Mouse (Mus musculus) stomach, embryonic 14.5 days (tissue): ENCODE measurements at regions not wholly inside any gene's neighbourhood (a gene's known extent, or its start where the extent isn't known, plus 50 kb on each side); places are given as distances from the start of the nearest gene placed in this dataset.

ENCODE experiments used
- ATAC-seq: fragments of 200-750 bp; cut with Nextera tagmentation; 2 replicates; pipeline ENCODE4 v1.8.0; 2017; ENCODE audit warnings: low read depth, moderate TSS enrichment; ENCODE audit not compliant: insufficient number of reproducible peaks, insufficient read depth, low FRiP score
- H3K27ac ChIP-seq: fragments of 300-500 bp; sonication (generic); 2 replicates; pipeline ENCODE4 v1.5.1; 2014; ENCODE audit warnings: mild to moderate bottlenecking, low read length, moderate library complexity, mixed read lengths
- H3K27me3 ChIP-seq: fragments of 300-500 bp; sonication (generic); 2 replicates; pipeline ENCODE4 v1.6.1; 2014; ENCODE audit warnings: low read length, control low read depth, mixed read lengths; ENCODE audit not compliant: control insufficient read depth, insufficient read depth
- H3K36me3 ChIP-seq: fragments of 300-500 bp; sonication (generic); 2 replicates; pipeline ENCODE4 v1.6.1; 2014; ENCODE audit warnings: mild to moderate bottlenecking, control low read depth, low read length, moderate library complexity, mixed read lengths; ENCODE audit not compliant: control insufficient read depth, insufficient read depth
- H3K4me1 ChIP-seq: fragments of 300-500 bp; sonication (generic); 2 replicates; pipeline ENCODE4 v1.6.1; 2014; ENCODE audit warnings: low read length, control low read depth, mixed read lengths; ENCODE audit not compliant: control insufficient read depth, insufficient read depth
- H3K4me2 ChIP-seq: fragments of 300-500 bp; sonication (generic); replicated peaks from 2 replicates; pipeline ENCODE4 v1.6.1; 2014; ENCODE audit warnings: low read depth, low read length, control low read depth
- H3K4me3 ChIP-seq: fragments of 300-500 bp; sonication (generic); 2 replicates; pipeline ENCODE4 v1.5.1; 2014; ENCODE audit warnings: low read depth, low read length, control low read depth
- H3K9ac ChIP-seq: fragments of 300-500 bp; sonication (generic); replicated peaks from 2 replicates; pipeline ENCODE4 v1.6.1; 2014; ENCODE audit warnings: low read depth, mild to moderate bottlenecking, control low read depth, low read length, moderate library complexity, mixed read lengths
- H3K9me3 ChIP-seq: fragments of 300-500 bp; sonication (generic); 2 replicates; pipeline ENCODE4 v1.6.1; 2016; ENCODE audit warnings: low read depth, low read length, control low read depth; ENCODE audit not compliant: control insufficient read depth
- WGBS: fragments of 180-500 bp; shearing (Covaris S2); extraction: QIAGEN DNeasy Blood & Tissue Kit; methylation state at CpG from one replicate; pipeline ENCODE4 v1.1.7; 2014; 5-methylcytosine and 5-hydroxymethylcytosine counted together

- Histone ChIP-seq H3K4me1 (no peaks in the 10 kb centered on the region), H3K4me2 (no peak overlapping the region), H3K36me3 (no peaks in the 10 kb centered on the region), H3K9ac (no peak overlapping the region), H3K9me3 (no peaks in the 10 kb centered on the region), H3K4me3 (no peak overlapping the region), H3K27me3 (no peaks in the 10 kb centered on the region), H3K27ac (no peak overlapping the region)
- no peak for ATAC-seq
- WGBS: 34% methylated on average over 10 of the region's 10 CpGs
Observed at GRCm38 (mm10) chr1:35697834-35698500, 370.2 kb upstream of the Hs6st1 start.

DNA sequence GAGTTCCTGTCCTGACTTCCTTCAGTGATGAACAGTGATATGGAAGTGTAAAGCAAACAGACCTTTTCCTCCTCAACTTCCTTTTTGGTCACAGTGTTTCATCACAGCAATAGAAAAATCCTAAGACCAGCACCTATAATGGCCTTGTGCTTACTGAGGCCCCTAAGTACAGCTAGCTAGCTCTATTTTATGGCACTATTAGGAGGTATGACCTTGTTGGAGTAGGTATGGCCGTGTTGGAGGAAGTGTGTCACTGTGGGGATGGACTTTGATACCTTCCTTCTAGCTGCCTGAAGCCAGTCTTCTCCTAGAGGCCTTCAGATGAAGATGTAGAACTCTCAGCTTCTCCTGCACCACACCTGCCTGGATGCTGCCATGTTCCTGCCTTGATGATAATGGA, 365.6 kb upstream of the Hs6st1 start:
- Histone ChIP-seq H3K27ac (no peak overlapping the region), H3K27me3 (no peaks in the 10 kb centered on the region), H3K36me3 (no peaks in the 10 kb centered on the region), H3K4me1 (no peaks in the 10 kb centered on the region), H3K9me3 (no peaks in the 10 kb centered on the region), H3K4me3 (no peak overlapping the region), H3K9ac (no peak overlapping the region), H3K4me2 (no peak overlapping the region)
- ATAC-seq: no peak
- 58% methylated on average over 1 of the region's 1 CpGs for WGBS

GRCm38 (mm10) chr1:35706336-35706735, 361.9 kb upstream of the Hs6st1 start:
- Histone ChIP-seq H3K9me3 (no peaks in the 10 kb centered on the region), H3K27ac (no peak overlapping the region), H3K4me3 (no peak overlapping the region), H3K4me1 (no peaks in the 10 kb centered on the region), H3K4me2 (no peak overlapping the region), H3K36me3 (no peaks in the 10 kb centered on the region), H3K27me3 (no peaks in the 10 kb centered on the region), H3K9ac (no peak overlapping the region)
- no peak for ATAC-seq
- 74% methylated on average over 6 of the region's 6 CpGs for WGBS

DNA sequence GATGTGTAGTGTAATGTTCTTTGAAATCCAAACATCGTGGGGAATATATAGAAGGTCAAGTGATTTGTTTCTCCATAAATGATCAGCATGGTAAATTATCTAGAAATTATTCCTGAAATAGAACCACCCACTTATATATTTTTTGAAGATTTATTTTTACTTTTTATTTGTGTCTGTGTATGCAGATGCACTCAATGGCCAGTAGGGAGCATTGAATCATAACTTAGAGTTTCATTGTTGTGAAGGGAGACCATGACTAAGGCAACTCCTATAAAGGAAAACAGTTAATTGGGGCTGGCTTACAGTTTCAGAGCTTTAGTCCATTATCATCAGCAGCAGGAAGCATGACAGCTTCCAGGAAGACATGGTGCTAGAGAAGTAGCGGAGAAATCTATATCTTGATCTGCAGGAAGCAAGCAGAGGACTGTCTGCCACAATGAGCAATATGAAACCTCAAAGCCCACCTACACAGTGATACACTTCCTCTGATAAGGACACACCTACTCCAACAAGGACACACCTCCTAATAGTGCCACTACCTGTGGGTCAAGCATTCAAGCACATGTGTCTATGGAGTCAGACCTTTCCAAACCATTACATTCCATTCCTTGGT, 359.9 kb upstream of the Hs6st1 start:
- Histone ChIP-seq H3K4me1 (no peaks in the 10 kb centered on the region), H3K36me3 (no peaks in the 10 kb centered on the region), H3K27me3 (no peaks in the 10 kb centered on the region), H3K9ac (no peak overlapping the region), H3K4me2 (no peak overlapping the region), H3K9me3 (no peaks in the 10 kb centered on the region), H3K27ac (no peak overlapping the region), H3K4me3 (no peak overlapping the region)
- ATAC-seq: no peak
- 86% methylated on average over 2 of the region's 2 CpGs for WGBS

- ATAC-seq: no peak
- Histone ChIP-seq H3K27me3 (no peaks in the 10 kb centered on the region), H3K9me3 (no peaks in the 10 kb centered on the region), H3K36me3 (no peaks in the 10 kb centered on the region), H3K9ac (no peak overlapping the region), H3K4me1 (no peaks in the 10 kb centered on the region), H3K4me2 (no peak overlapping the region), H3K27ac (no peak overlapping the region), H3K4me3 (no peak overlapping the region)
Observed at GRCm38 (mm10) chr1:35709214-35709613, 359.0 kb upstream of the Hs6st1 start.

DNA sequence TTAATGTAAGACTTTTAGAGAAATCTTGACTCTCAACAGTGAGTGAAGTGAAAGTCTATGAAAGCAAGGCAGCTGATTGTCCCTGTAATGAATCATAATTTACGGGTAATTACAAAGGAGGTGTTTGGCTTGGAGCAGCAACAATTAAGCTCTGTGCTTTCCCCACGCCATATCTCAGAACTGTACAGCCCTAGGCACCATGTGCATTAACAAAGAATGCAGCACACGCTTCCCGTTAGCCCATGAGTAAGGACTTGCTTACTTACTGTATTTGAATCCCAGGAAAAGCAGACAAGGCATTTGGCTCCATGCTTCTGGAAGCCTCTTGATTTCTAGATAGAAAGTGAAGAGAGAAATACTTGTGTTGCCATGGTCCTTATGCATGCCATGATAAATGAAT, 354.2 kb upstream of the Hs6st1 start:
- H3K4me3 ChIP-seq: no peak overlapping the region
- H3K9ac ChIP-seq: no peak overlapping the region
- 64% methylated on average over 4 of the region's 4 CpGs for WGBS
- no peak overlapping the region for H3K27ac ChIP-seq
- no peaks in the 10 kb centered on the region for H3K4me1 ChIP-seq
- no peaks in the 10 kb centered on the region for H3K9me3 ChIP-seq
- H3K27me3 ChIP-seq: no peaks in the 10 kb centered on the region
- H3K4me2 ChIP-seq: no peak overlapping the region
- H3K36me3 ChIP-seq: no peaks in the 10 kb centered on the region
- no peak for ATAC-seq

- 59% methylated on average over 6 of the region's 6 CpGs for WGBS
- H3K4me1 ChIP-seq: no peaks in the 10 kb centered on the region
- H3K4me3 ChIP-seq: no peak overlapping the region
- H3K4me2 ChIP-seq: no peak overlapping the region
- no peaks in the 10 kb centered on the region for H3K36me3 ChIP-seq
- H3K9me3 ChIP-seq: no peaks in the 10 kb centered on the region
- H3K9ac ChIP-seq: no peak overlapping the region
- H3K27ac ChIP-seq: no peak overlapping the region
- no peak for ATAC-seq
- no peaks in the 10 kb centered on the region for H3K27me3 ChIP-seq
Observed at GRCm38 (mm10) chr1:35715931-35716330, 352.3 kb upstream of the Hs6st1 start.

DNA sequence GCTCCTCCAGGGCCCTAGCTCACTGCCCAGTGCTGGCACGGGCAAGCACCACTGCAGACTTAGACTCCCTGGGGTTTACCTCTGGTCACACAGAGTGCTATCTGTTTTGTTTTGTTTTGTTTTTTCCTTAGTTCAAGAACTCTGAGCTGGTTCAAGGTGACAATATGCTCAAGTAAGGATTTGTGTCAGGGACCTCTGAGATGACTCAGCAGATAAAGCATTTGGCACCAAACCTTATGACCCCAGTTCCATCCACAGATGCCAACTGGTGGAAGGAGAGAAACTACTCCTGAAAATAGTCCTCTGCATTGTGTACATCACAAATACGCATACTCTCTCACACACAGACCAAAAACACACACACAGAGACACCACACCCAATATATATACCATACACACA, 351.0 kb upstream of the Hs6st1 start:
- Histone ChIP-seq H3K36me3 (no peaks in the 10 kb centered on the region), H3K4me2 (no peak overlapping the region), H3K4me3 (no peak overlapping the region), H3K27me3 (no peaks in the 10 kb centered on the region), H3K9me3 (no peaks in the 10 kb centered on the region), H3K9ac (no peak overlapping the region), H3K4me1 (no peaks in the 10 kb centered on the region), H3K27ac (no peak overlapping the region)
- 83% methylated on average over 2 of the region's 2 CpGs for WGBS
- no peak for ATAC-seq

GRCm38 (mm10) chr1:35717659-35718058, 350.5 kb upstream of the Hs6st1 start:
- no peaks in the 10 kb centered on the region for H3K9me3 ChIP-seq
- H3K4me3 ChIP-seq: no peak overlapping the region
- H3K9ac ChIP-seq: no peak overlapping the region
- H3K4me2 ChIP-seq: no peak overlapping the region
- no peaks in the 10 kb centered on the region for H3K4me1 ChIP-seq
- no peaks in the 10 kb centered on the region for H3K36me3 ChIP-seq
- no peak for ATAC-seq
- no peaks in the 10 kb centered on the region for H3K27me3 ChIP-seq
- WGBS: 45% methylated on average over 2 of the region's 2 CpGs
- no peak overlapping the region for H3K27ac ChIP-seq
